Mouse (Mus musculus) lung, embryonic 14.5 days (tissue): ENCODE measurements around the gene Gm13420. TPM values are rescaled to one million over a fixed set of nuclear protein-coding genes. Genes with fewer than 3 reads are reported as not detected.

Experiments used
- ATAC-seq: fragments of 200-750 bp; cut with Nextera tagmentation; 2 replicates; pipeline ENCODE4 v1.8.0; 2017; ENCODE audit warnings: mild to moderate bottlenecking, moderate TSS enrichment, moderate library complexity; ENCODE audit not compliant: insufficient read depth
- DNase-seq: peaks from one replicate; pipeline ENCODE4 v3.0.0-alpha.2; 2015
- H3K27ac ChIP-seq: fragments of 300-500 bp; sonication (generic); 2 replicates; pipeline ENCODE4 v1.5.1; 2014; ENCODE audit warnings: low read depth, mild to moderate bottlenecking, moderate library complexity
- H3K27me3 ChIP-seq: fragments of 300-500 bp; sonication (generic); 2 replicates; pipeline ENCODE4 v1.6.1; 2014; ENCODE audit warnings: low read length, control low read depth; ENCODE audit not compliant: insufficient read depth
- H3K36me3 ChIP-seq: fragments of 300-500 bp; sonication (generic); 2 replicates; pipeline ENCODE4 v1.6.1; 2014; ENCODE audit warnings: control low read depth; ENCODE audit not compliant: insufficient read depth
- H3K4me1 ChIP-seq: fragments of 300-500 bp; sonication (generic); 2 replicates; pipeline ENCODE4 v1.6.1; 2014; ENCODE audit warnings: antibody characterized with exemption, control low read depth; ENCODE audit not compliant: insufficient read depth
- H3K4me2 ChIP-seq: fragments of 300-500 bp; sonication (generic); 2 replicates; pipeline ENCODE4 v1.6.1; 2014; ENCODE audit warnings: mild to moderate bottlenecking
- H3K4me3 ChIP-seq: fragments of 300-500 bp; sonication (generic); 2 replicates; pipeline ENCODE4 v1.5.1; 2014; ENCODE audit warnings: low read depth, low read length
- H3K9ac ChIP-seq: fragments of 300-500 bp; sonication (generic); 2 replicates; pipeline ENCODE4 v1.6.1; 2014
- H3K9me3 ChIP-seq: fragments of 300-500 bp; sonication (generic); 2 replicates; pipeline ENCODE4 v1.6.1; 2016; ENCODE audit warnings: low read depth, low read length, control low read depth
- CTCF ChIP-seq: IDR thresholded peaks from 2 replicates; pipeline ENCODE4 v1.5.1; 2016; ENCODE audit warnings: antibody characterized with exemption, low read depth
- WGBS: fragments of 180-500 bp; shearing (Covaris S2); extraction: QIAGEN DNeasy Blood & Tissue Kit; methylation state at CpG from one replicate; pipeline ENCODE4 v1.1.7; 2014; 5-methylcytosine and 5-hydroxymethylcytosine counted together
- polyA plus RNA-seq: library from polyadenylated mRNA; unstranded; fragments of >200 nt; fragmentation: Nextera tagmentation; extraction: Ambion mirVana; gene quantifications from 2 replicates; pipeline ENCODE4 v1.2.1, GENCODE M21; 2014

Gm13420 gene
- polyA plus RNA-seq, 1 experiment from 2014 or later = 2.1 TPM

DNA sequence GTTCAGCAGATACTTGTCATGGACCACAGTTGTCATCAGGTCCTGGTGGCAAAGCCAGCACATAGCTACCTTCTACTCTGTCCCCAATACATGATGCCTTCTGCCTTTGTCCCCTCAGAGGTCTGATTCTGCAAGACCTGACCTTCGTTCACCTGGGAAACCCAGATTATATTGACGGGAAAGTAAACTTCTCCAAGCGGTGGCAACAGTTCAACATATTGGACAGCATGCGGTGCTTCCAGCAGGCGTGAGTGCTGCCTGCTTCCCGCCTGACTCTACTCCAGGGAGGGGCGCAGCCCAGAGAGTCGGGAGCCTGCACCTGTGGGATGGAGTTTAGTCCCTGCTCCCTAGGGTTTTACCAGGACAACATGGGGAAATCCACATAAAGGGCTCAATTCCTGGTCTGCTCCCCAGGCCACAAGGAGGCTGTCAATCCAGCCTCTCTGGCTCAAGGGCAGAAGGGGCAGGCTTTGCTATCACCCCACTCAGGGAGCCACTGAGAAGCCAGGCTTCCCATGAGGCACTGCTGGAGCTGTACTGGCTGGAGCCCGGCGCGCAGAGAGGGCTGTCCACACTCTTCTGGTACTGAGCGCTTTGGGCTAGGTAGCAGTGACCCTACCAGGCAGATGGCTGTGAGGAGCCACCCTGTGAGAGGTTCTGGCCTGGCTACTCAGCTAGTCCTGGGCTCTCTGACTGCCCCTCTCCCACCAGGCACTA is 14.1 kb downstream of the Gm13420 start:
- Histone ChIP-seq H3K9ac (no peak overlapping the region), H3K4me2 (no peak overlapping the region), H3K4me1 (no peaks in the 10 kb centered on the region), H3K27me3 (no peaks in the 10 kb centered on the region), H3K27ac (no peak overlapping the region), H3K4me3 (no peak overlapping the region), H3K9me3 (no peaks in the 10 kb centered on the region), H3K36me3 (peaks cover 74% of the 10 kb centered on the region)
- ATAC-seq = no peak
- no peak for TF ChIP-seq CTCF
- WGBS = 73% methylated on average over 12 of the region's 12 CpGs
- no peak for DNase-seq

DNA sequence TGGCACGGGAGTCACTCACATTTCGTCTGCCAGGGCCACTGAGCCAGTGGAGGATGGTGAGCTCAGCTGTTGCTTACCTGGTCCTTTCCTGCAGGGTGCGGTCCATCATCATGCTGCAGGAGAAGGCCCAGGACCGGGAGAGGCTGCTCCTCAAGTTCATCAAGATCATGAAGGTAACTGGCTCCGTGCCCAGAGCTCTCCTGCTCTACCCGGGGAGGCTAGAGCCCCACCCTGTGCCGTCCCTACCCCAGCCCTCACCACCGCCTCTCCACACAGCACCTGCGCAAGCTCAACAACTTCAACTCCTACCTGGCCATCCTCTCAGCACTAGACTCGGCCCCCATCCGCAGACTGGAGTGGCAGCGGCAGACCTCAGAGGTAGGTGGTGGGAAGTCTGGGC is 15.8 kb downstream of the Gm13420 start:
- DNase-seq (peak; percentile 47), ATAC-seq (peak; percentile 43; the same call in 1 of the 2 replicates)
- Histone ChIP-seq H3K27ac (no peak overlapping the region), H3K4me1 (no peaks in the 10 kb centered on the region), H3K4me3 (no peak overlapping the region), H3K9me3 (no peaks in the 10 kb centered on the region), H3K9ac (no peak overlapping the region), H3K4me2 (no peak overlapping the region), H3K36me3 (peaks cover 82% of the 10 kb centered on the region), H3K27me3 (no peaks in the 10 kb centered on the region)
- 75% methylated on average over 12 of the region's 12 CpGs for WGBS
- TF ChIP-seq CTCF = no peak

DNA sequence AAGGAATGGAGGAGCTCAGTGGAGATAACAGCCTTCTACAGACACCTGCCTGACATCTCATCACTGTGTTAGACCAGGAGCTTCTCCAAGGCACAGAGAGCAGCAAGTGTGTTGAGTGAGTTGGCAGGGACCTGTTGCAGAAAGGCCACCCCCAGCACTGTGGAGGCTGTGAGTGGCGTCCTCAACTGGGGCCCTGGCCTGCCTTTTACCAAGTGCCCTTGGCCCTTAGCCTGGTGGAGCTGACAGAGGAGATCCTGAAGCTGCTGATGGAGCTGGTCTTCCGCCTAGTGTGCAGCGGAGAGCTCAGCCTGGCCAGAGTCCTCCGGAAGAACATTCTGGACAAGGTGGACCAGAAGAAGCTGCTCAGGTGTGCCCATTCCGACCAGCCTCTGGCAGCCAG is 18.1 kb downstream of the Gm13420 start:
- ATAC-seq (no peak), DNase-seq (no peak)
- 92% methylated on average over 5 of the region's 5 CpGs for WGBS
- Histone ChIP-seq H3K9me3 (no peaks in the 10 kb centered on the region), H3K9ac (no peak overlapping the region), H3K27ac (no peak overlapping the region), H3K27me3 (no peaks in the 10 kb centered on the region), H3K4me1 (no peaks in the 10 kb centered on the region), H3K4me2 (no peak overlapping the region), H3K36me3 (peaks cover 89% of the 10 kb centered on the region), H3K4me3 (no peak overlapping the region)
- no peak for TF ChIP-seq CTCF

DNA sequence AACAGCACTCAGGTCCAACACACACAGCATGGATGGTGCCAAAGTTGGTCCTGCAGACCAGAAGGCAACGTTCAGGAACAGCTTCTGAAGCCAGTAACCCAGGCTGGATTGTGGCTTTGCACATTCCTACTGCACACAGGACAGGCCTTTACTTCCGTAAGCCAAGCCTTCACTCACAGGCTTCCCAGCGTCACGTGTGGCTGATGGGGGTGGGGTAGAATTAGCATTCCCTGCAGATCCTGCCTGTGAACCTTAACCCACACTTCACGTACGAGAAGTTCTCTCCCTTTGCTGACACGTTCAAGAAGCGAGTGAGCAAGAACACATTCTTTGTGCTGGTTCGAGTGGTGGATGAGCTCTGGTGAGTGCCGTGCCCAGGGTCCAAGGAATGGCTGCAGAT is 18.9 kb downstream of the Gm13420 start:
- 86% methylated on average over 10 of the region's 10 CpGs for WGBS
- Histone ChIP-seq H3K9me3 (no peaks in the 10 kb centered on the region), H3K4me3 (no peak overlapping the region), H3K36me3 (peaks cover 89% of the 10 kb centered on the region), H3K27me3 (no peaks in the 10 kb centered on the region), H3K9ac (no peak overlapping the region), H3K4me2 (no peak overlapping the region), H3K27ac (no peak overlapping the region), H3K4me1 (no peaks in the 10 kb centered on the region)
- ATAC-seq = no peak
- no peak for DNase-seq
- no peak for TF ChIP-seq CTCF

DNA sequence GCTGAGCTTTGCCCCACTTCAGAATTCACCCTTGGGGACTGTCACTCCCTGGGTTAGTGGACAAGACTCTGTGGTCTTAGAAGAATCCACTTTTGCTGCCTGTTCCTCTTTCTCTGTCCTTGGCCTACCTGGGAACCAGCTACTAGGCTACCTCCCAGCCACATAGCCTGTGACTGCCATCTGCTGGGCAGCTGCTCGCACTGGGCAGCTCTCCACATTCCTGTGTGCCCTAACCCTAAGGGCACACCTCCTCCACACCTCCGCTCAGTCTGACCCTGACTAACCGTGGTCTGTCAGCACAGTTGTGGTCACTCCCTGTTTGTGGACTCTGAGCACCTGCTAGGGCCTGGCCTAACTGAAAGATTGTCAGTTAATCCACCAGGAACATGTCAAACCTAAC is 19.9 kb downstream of the Gm13420 start:
- DNase-seq = peak; percentile 43
- Histone ChIP-seq H3K4me2 (no peak overlapping the region), H3K4me3 (no peak overlapping the region), H3K36me3 (peaks cover 88% of the 10 kb centered on the region), H3K27me3 (no peaks in the 10 kb centered on the region), H3K4me1 (no peaks in the 10 kb centered on the region), H3K27ac (no peak overlapping the region), H3K9ac (no peak overlapping the region), H3K9me3 (no peaks in the 10 kb centered on the region)
- 62% methylated on average over 3 of the region's 3 CpGs for WGBS
- peak; percentile 66 for TF ChIP-seq CTCF
- no peak for ATAC-seq

DNA sequence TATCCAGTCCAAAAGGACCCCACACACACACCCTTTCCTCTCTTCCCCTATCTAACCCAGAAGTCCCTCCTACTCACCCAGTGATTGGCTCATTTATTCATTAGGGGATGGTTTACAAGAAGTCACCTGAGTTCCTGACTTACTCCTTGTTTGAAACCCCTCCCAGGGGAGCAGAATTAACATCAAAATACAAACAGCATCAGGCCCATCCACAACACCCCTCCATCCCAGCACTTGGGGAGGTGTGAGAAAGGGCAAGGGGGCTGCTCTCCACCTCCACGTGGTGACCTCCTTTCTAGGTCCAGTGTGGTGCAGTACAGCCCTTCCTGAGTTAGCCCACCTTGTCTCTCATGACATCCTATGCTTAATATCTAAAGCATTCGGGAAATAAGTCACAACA is 22.0 kb downstream of the Gm13420 start:
- Histone ChIP-seq H3K4me2 (no peak overlapping the region), H3K36me3 (peaks cover 89% of the 10 kb centered on the region), H3K9me3 (no peaks in the 10 kb centered on the region), H3K4me3 (no peak overlapping the region), H3K27me3 (no peaks in the 10 kb centered on the region), H3K4me1 (no peaks in the 10 kb centered on the region), H3K9ac (no peak overlapping the region), H3K27ac (no peak overlapping the region)
- TF ChIP-seq CTCF = no peak
- WGBS = 39% methylated on average over 2 of the region's 2 CpGs
- DNase-seq (no peak), ATAC-seq (no peak)

DNA sequence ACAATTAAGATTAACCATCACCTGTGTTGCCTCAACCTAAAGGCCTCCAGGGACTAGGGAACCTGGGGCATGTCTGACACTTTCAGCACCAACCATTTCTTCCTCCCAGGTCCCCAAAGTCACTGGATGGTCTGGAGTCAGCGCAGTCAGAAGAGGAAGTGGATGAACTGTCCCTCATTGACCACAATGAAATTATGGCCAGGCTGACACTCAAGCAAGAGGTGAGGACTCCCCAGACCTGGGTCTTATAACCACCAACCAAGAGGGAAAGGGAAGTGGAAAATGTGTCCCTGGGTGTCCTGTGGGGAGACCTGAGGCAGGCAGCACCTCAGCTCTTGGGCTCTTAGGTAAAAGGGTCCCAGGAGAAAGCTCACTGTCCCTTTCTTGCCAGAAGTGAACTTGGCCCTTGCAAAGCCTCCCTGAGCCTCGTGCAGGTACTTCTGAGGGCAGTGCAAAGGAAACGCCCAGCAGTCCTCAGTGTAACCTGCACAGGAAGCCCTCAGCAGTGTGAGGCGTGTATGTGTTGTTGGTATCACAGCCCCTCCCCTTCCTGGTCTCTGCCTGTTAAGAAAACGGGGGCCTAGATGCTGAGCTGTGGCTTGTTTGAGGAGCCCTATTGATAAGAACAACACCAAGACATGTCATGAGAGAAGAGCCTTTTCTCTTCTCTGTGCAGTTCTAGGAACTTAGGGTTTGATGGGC is 26.7 kb downstream of the Gm13420 start:
- Histone ChIP-seq H3K9me3 (no peaks in the 10 kb centered on the region), H3K36me3 (peaks cover 78% of the 10 kb centered on the region), H3K4me1 (no peaks in the 10 kb centered on the region), H3K4me2 (no peak overlapping the region), H3K9ac (no peak overlapping the region), H3K27ac (no peak overlapping the region), H3K4me3 (no peak overlapping the region), H3K27me3 (no peaks in the 10 kb centered on the region)
- WGBS = 70% methylated on average over 5 of the region's 5 CpGs
- DNase-seq (no peak), ATAC-seq (no peak)
- TF ChIP-seq CTCF = no peak
